Mouse (Mus musculus): Measurements from ENCODE around the gene Ppm1g. TPM values are rescaled to one million over a fixed set of nuclear protein-coding genes. Genes with fewer than 3 reads are reported as not detected.

Ppm1g gene
- polyA plus RNA-seq, 1 experiment from 2014 or later: 145 TPM

DNA sequence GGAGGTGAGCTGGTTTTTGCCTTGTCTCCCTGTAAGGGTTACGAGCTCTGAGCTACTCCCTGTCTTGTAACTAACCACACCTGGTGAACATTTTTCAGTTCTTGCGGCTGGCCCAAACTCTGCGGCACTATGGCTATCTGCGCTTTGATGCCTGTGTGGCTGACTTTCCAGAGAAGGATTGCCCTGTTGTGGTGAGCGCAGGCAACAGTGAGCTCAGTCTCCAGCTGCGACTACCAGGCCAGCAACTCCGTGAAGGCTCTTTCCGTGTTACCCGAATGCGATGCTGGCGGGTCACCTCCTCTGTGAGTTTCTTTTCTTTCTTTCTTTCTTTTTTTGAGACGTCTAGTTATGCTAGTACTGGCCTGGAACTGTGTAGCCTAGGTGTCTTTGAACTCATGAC lies 23.4 kb downstream of the Ppm1g start:
- ATAC-seq (ENCODE audit: low FRiP score, low TSS enrichment): no peak
- 96% methylated on average over 12 of the region's 12 CpGs for WGBS

DNA sequence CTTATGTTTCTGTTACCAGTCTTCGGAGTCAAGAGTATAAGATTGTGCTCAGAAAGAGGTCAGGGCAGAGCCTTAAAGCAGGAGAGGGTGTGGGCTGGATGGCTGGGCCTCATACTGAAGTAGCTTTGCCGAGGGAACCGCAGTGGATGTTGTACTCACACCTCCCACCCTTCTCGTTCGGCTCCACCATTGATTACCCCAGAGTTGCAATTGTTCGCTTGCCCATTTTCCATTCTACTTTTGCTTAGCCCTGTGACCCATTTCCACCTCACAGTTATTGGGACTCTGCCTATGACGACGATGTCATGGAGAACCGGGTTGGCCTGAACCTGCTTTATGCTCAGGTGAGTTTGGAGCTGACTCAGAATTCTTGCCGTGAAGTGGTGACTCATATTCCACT lies 24.3 kb downstream of the Ppm1g start:
- H3K27ac ChIP-seq (ENCODE audit: low read depth, low read length): no peak overlapping the region
- ATAC-seq (ENCODE audit: low FRiP score, low TSS enrichment): no peak
- no peaks in the 10 kb centered on the region for H3K27me3 ChIP-seq (ENCODE audit: control insufficient read depth, insufficient read depth, low read length)
- peaks cover 6% of the 10 kb centered on the region for H3K9me3 ChIP-seq (ENCODE audit: control insufficient read depth, low read length)
- H3K9ac ChIP-seq (ENCODE audit: low read depth, low read length): no peak overlapping the region
- peaks cover 63% of the 10 kb centered on the region for H3K36me3 ChIP-seq (ENCODE audit: control insufficient read depth, insufficient read depth, low read length)
- 92% methylated on average over 10 of the region's 10 CpGs for WGBS
- H3K4me3 ChIP-seq (ENCODE audit: low read length): no peak overlapping the region
- H3K4me2 ChIP-seq (replicated peaks; ENCODE audit: low read depth, low read length): no peak overlapping the region
- H3K4me1 ChIP-seq (ENCODE audit: control insufficient read depth, insufficient read depth, low read length): peaks cover 21% of the 10 kb centered on the region

More for the DNA sequence above, 23.4 kb downstream of the Ppm1g start:
- Histone ChIP-seq H3K27me3 (ENCODE audit: control insufficient read depth, insufficient read depth, low read length) (no peaks in the 10 kb centered on the region), H3K4me2 (replicated peaks; ENCODE audit: low read depth, low read length) (no peak overlapping the region), H3K36me3 (ENCODE audit: control insufficient read depth, insufficient read depth, low read length) (peaks cover 63% of the 10 kb centered on the region), H3K4me3 (ENCODE audit: low read length) (no peak overlapping the region), H3K27ac (ENCODE audit: low read depth, low read length) (no peak overlapping the region), H3K9me3 (ENCODE audit: control insufficient read depth, low read length) (peaks cover 6% of the 10 kb centered on the region), H3K9ac (ENCODE audit: low read depth, low read length) (no peak overlapping the region), H3K4me1 (ENCODE audit: control insufficient read depth, insufficient read depth, low read length) (peaks cover 18% of the 10 kb centered on the region)

DNA sequence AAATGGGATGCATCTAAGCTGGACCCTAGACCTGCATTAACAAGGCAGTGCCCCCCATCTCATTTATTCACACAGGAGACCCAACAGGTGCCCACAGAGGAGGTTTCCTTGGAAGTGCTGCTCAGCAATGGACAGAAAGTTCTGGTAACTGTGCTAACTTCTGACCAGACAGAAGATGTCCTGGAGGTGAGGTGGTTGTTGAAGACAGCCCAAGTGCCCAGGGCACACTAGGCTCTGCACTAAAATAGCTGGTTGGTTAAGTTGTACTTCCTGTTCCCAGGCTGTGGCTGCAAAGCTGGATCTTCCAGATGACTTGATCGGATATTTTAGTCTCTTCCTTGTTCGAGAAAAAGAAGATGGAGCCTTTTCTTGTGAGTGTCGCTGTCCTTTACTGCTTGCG lies 24.8 kb downstream of the Ppm1g start:
- Histone ChIP-seq H3K9ac (ENCODE audit: low read depth, low read length) (no peak overlapping the region), H3K36me3 (ENCODE audit: control insufficient read depth, insufficient read depth, low read length) (peaks cover 68% of the 10 kb centered on the region), H3K4me2 (replicated peaks; ENCODE audit: low read depth, low read length) (no peak overlapping the region), H3K9me3 (ENCODE audit: control insufficient read depth, low read length) (peaks cover 6% of the 10 kb centered on the region), H3K27ac (ENCODE audit: low read depth, low read length) (no peak overlapping the region), H3K4me1 (ENCODE audit: control insufficient read depth, insufficient read depth, low read length) (peaks cover 19% of the 10 kb centered on the region), H3K27me3 (ENCODE audit: control insufficient read depth, insufficient read depth, low read length) (no peaks in the 10 kb centered on the region), H3K4me3 (ENCODE audit: low read length) (no peak overlapping the region)
- 96% methylated on average over 4 of the region's 4 CpGs for WGBS
- ATAC-seq (ENCODE audit: low FRiP score, low TSS enrichment): no peak

DNA sequence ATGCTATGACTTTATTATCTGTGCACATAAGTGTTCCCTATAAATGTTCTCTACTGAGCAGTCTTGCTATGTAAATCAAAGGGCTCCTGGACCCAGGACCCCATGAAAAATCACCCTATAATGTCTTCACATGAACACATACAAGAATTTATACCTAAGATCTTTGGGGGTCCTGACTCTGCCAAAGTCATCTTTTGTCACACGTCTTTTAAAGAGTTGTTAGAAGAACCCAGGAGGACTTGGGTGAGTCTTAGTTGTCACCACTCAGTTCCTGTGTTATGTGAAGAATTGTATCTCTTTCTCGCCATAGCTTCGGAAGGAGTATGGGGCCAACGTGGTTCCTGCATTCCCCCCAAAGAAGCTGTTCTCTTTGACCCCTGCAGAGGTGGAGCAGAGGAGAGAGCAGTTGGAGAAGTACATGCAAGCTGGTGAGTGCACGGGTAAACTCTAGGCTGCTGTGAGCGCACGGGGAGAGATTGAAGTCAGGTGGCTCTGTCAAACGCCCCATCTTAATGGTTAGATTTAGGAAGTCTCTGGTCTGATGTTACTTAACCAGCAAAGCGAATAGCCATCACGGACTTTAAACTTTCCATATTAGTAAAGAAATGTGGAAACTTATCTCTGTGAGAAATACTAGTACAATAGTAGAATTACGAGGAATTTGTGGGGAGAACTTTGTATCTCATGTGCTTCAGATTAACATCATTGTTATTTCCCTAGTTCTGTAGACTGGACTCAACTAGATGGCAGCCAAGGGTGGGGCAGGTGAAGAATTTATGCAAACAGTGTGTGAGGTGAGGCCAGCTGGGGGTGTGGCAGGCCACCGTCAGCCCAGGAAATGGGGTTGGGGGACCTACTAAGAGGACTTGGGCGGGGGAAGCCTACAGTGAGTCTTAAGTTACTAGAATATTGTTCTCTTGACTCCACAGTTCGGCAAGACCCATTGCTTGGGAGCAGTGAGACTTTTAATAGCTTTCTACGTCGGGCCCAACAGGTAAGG lies 25.7 kb downstream of the Ppm1g start:
- Histone ChIP-seq H3K4me2 (replicated peaks; ENCODE audit: low read depth, low read length) (peak overlapping the region; percentile 90), H3K4me3 (ENCODE audit: low read length) (peak overlapping the region; percentile 72), H3K27me3 (ENCODE audit: control insufficient read depth, insufficient read depth, low read length) (no peaks in the 10 kb centered on the region), H3K27ac (ENCODE audit: low read depth, low read length) (no peak overlapping the region), H3K4me1 (ENCODE audit: control insufficient read depth, insufficient read depth, low read length) (peaks cover 14% of the 10 kb centered on the region), H3K9ac (ENCODE audit: low read depth, low read length) (no peak overlapping the region; the same call in 1 of the 2 replicates), H3K9me3 (ENCODE audit: control insufficient read depth, low read length) (no peaks in the 10 kb centered on the region), H3K36me3 (ENCODE audit: control insufficient read depth, insufficient read depth, low read length) (peaks cover 68% of the 10 kb centered on the region)
- 92% methylated on average over 16 of the region's 16 CpGs for WGBS
- no peak for ATAC-seq (ENCODE audit: low FRiP score, low TSS enrichment)

DNA sequence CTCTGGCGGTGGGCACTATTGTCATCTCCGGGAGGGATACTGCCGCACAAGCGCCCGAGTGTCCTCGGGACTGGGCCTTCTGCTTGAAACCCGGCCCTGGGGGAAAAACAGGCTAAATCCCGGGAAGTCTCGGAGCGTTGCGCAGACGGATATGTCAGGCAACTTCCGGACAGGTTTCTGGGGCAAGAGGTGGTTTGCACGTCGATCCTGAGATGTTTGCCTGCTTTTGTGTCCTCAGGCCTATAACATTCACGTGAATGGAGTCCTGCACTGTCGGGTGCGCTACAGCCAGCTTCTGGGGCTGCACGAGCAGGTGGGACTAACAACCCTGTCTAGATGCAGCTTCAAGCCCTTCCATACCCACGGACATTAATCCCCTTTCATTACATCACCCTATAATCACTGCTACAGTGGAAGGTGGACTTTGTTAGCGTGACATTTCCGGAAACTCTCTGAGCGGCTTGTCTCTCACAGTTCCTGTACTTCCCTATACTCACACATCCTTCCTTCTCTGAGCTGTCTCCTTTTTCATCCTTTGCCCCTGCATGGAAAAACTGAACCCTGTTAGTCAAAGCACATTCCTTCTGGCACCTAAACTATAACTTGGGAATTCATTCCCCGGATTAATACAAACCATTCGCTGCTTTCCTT lies 26.7 kb downstream of the Ppm1g start:
- Histone ChIP-seq H3K36me3 (ENCODE audit: control insufficient read depth, insufficient read depth, low read length) (peaks cover 65% of the 10 kb centered on the region), H3K27me3 (ENCODE audit: control insufficient read depth, insufficient read depth, low read length) (no peaks in the 10 kb centered on the region), H3K9ac (ENCODE audit: low read depth, low read length) (peak overlapping the region; percentile 80), H3K27ac (ENCODE audit: low read depth, low read length) (peak overlapping the region; percentile 72), H3K4me3 (ENCODE audit: low read length) (peak overlapping the region; percentile 72), H3K9me3 (ENCODE audit: control insufficient read depth, low read length) (no peaks in the 10 kb centered on the region), H3K4me2 (replicated peaks; ENCODE audit: low read depth, low read length) (peak overlapping the region; percentile 90), H3K4me1 (ENCODE audit: control insufficient read depth, insufficient read depth, low read length) (peaks cover 14% of the 10 kb centered on the region)
- 12% methylated on average over 25 of the region's 25 CpGs for WGBS
- no peak; the same call in none of the 2 replicates for ATAC-seq (ENCODE audit: low FRiP score, low TSS enrichment)

DNA sequence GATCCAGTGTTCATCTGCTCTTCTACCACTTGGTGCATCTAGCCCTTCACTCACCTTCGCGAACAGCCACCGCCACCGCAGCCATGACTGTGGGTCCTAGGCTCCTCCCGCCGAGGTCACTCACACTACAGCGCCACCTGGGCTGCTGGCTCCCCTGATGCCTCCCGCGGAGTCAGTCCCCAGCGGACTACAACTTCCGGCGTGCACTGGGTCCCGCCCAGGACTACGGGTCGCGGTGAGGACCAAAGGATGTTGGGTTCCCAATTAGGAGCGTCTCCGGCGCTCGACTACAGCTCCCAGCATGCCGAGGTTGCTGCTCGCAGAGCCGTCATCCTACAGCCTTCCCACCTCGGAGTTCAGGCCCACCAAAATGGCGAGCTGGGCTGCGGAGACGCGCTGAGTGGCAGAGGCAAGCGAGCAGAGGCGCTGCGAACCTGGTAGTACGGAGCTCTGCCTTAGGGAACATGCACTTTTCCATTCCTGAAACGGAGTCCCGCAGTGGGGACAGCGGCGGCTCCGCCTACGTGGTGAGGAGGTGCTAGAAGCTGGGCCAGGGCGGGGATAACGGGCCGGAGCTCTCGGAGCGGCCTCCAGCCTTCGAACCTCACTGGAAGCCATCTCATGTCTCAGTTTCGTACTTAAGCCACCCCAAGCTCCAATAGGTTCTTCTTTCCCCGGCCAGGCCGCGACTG lies 27.4 kb downstream of the Ppm1g start, which contains the start of the genes Snx17 and Eif2b4:
Snx17 (plus strand) TSS at position 289 of the 692 bp plus-strand sequence.
Eif2b4 (minus strand) TSS at position 492 of the 692 bp plus-strand sequence.
- peaks cover 14% of the 10 kb centered on the region for H3K4me1 ChIP-seq (ENCODE audit: control insufficient read depth, insufficient read depth, low read length)
- WGBS: under 1% methylated on average over 48 of the region's 48 CpGs
- no peaks in the 10 kb centered on the region for H3K9me3 ChIP-seq (ENCODE audit: control insufficient read depth, low read length)
- H3K9ac ChIP-seq (ENCODE audit: low read depth, low read length): peak within 1 kb of the TSS; percentile 80
- peak within 1 kb of the TSS; percentile 90 for H3K4me2 ChIP-seq (replicated peaks; ENCODE audit: low read depth, low read length)
- peak within 1 kb of the TSS; percentile 72 for H3K27ac ChIP-seq (ENCODE audit: low read depth, low read length)
- H3K27me3 ChIP-seq (ENCODE audit: control insufficient read depth, insufficient read depth, low read length): no peaks in the 10 kb centered on the region
- peak; percentile 96 for ATAC-seq (ENCODE audit: low FRiP score, low TSS enrichment)
- peaks cover 65% of the 10 kb centered on the region for H3K36me3 ChIP-seq (ENCODE audit: control insufficient read depth, insufficient read depth, low read length)
- peak within 1 kb of the TSS; percentile 72 for H3K4me3 ChIP-seq (ENCODE audit: low read length)

DNA sequence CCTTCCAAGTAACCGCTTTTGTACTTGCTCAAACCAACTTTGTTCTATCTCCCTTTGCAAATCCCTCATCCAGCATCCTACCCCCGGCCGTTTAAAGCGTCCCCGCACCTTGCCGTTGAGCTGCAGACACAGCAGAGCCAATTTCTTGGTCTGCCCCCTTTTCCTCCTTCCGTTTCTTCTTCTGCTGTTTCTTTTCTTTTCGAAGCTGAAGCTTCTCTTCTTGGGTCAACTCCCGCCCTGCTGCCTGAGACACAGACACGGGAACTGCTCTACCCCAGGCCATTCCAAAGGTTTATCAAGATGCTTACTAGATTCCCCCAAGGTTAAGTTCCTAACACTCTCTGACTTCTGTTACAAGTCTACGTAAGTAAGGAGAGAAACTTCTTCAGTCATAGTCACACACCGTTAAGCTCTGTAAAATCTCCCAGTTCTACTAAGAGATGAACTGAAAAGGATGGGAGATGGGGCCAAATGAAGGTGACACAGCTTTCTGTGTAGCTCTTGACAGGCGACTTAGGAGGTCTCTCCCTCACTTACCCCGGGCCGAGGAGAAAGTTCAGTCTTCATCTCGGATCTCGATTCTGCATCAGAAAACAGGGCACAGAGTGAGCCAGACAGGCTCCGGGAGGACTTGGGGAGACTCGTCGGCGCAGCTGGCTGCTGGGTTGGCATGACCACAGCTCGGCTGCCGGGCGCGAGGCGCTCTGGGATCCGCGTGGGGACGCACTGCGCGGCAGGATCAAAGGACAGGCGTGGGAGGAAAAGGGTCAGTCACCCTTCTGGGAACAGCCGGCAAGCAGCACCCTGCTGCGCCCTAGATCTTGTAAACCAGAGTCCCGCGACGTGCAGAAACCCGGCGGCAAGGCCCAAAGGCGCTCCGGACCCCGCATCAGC lies 28.2 kb downstream of the Ppm1g start:
- Histone ChIP-seq H3K9me3 (ENCODE audit: control insufficient read depth, low read length) (no peaks in the 10 kb centered on the region), H3K27ac (ENCODE audit: low read depth, low read length) (peak overlapping the region; percentile 43), H3K4me2 (replicated peaks; ENCODE audit: low read depth, low read length) (peak overlapping the region; percentile 63), H3K4me3 (ENCODE audit: low read length) (peak overlapping the region; percentile 72), H3K4me1 (ENCODE audit: control insufficient read depth, insufficient read depth, low read length) (peaks cover 14% of the 10 kb centered on the region), H3K27me3 (ENCODE audit: control insufficient read depth, insufficient read depth, low read length) (no peaks in the 10 kb centered on the region), H3K36me3 (ENCODE audit: control insufficient read depth, insufficient read depth, low read length) (peaks cover 65% of the 10 kb centered on the region), H3K9ac (ENCODE audit: low read depth, low read length) (peak overlapping the region; percentile 80)
- WGBS: 11% methylated on average over 42 of the region's 42 CpGs
- no peak; the same call in 1 of the 2 replicates for ATAC-seq (ENCODE audit: low FRiP score, low TSS enrichment)

DNA sequence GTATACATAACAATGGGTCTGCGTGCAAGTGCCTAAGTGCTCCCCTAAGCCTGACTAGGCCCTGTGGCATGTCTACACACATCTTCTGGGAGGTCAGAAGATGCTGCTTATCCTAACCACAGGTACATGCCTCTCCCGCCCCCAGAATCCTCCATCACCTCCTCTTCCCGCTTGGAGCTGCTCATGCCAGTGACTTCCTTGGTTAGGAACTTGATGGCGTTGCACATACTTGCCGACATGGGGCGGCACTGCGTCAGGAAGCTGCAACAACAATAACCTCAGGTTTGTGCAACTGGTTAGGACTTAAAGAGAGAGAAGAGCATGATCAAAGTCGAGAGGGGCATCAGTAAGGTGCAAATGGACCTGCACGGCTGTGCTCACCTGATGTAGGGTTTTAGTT lies 30.3 kb downstream of the Ppm1g start:
- H3K9ac ChIP-seq (ENCODE audit: low read depth, low read length): no peak overlapping the region
- peaks cover 49% of the 10 kb centered on the region for H3K36me3 ChIP-seq (ENCODE audit: control insufficient read depth, insufficient read depth, low read length)
- H3K9me3 ChIP-seq (ENCODE audit: control insufficient read depth, low read length): no peaks in the 10 kb centered on the region
- no peak overlapping the region for H3K4me2 ChIP-seq (replicated peaks; ENCODE audit: low read depth, low read length)
- 90% methylated on average over 9 of the region's 9 CpGs for WGBS
- H3K27me3 ChIP-seq (ENCODE audit: control insufficient read depth, insufficient read depth, low read length): no peaks in the 10 kb centered on the region
- ATAC-seq (ENCODE audit: low FRiP score, low TSS enrichment): no peak
- no peak overlapping the region for H3K27ac ChIP-seq (ENCODE audit: low read depth, low read length)
- H3K4me3 ChIP-seq (ENCODE audit: low read length): no peak overlapping the region
- H3K4me1 ChIP-seq (ENCODE audit: control insufficient read depth, insufficient read depth, low read length): peaks cover 14% of the 10 kb centered on the region
